Mouse (Mus musculus) inflammation-experienced regulatory T-cells, adult 6 months (primary cell): ENCODE data around the gene Sec24d. TPM values are rescaled to one million over a fixed set of nuclear protein-coding genes. Genes with fewer than 3 reads are reported as not detected.

Source experiments
- ATAC-seq: one replicate; pipeline ENCODE4 v1.8.0; 2017
- polyA plus RNA-seq, 3 experiments: library from polyadenylated mRNA; unstranded; fragments of 100-300 nt; shearing (Covaris generic); gene quantifications; one replicate each; pipeline ENCODE4 v1.2.1; 2017

Gene Sec24d
- polyA plus RNA-seq, 3 experiments from 2014 or later: 17.3 to 30.5 (median 21.5) TPM

DNA sequence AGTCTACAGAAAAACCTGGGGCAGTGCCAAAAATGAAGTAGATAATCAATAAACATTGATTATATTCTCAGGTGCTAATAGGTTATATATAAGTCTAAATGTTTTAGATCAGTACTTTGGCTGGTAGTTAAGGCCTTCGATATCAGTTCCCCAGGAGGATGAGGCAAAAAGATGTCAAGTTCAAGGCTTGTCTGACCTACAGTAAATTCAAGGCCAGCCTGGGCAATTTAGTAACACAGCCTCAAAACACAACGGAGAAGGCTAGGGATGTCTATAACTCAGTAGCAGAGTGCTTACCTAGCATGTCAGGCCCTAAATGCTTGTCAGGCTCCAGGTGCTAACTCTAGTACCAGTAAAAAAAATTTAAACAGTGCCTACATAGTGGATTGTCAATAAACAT, 34.3 kb downstream of the Sec24d start:
- ATAC-seq: no peak

GRCm38 (mm10) chr3:123305611-123306010, 38.4 kb downstream of the Sec24d start:
- ATAC-seq: no peak

DNA sequence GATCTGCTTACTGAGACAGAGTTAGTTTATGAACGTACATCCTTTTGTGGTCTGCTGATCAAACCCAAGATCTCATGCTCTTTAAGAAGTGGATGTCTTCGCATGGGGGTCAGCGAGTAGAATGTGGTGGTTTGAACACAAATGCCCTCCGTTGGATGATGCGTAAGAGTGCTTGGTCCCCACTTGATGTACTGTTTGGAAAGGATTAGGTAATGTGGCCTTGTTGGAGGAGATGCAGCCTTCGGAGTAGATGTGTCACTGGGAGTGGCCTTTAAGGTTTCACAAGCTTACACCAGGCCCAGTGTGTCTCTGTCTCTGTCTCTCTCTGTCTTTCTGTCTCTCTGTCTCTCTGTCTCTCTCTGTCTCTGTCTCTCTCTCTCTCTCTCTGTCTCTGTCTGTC, 40.2 kb downstream of the Sec24d start:
- no peak for ATAC-seq

- ATAC-seq: no peak
Observed at GRCm38 (mm10) chr3:123309141-123309540, 41.9 kb downstream of the Sec24d start.

DNA sequence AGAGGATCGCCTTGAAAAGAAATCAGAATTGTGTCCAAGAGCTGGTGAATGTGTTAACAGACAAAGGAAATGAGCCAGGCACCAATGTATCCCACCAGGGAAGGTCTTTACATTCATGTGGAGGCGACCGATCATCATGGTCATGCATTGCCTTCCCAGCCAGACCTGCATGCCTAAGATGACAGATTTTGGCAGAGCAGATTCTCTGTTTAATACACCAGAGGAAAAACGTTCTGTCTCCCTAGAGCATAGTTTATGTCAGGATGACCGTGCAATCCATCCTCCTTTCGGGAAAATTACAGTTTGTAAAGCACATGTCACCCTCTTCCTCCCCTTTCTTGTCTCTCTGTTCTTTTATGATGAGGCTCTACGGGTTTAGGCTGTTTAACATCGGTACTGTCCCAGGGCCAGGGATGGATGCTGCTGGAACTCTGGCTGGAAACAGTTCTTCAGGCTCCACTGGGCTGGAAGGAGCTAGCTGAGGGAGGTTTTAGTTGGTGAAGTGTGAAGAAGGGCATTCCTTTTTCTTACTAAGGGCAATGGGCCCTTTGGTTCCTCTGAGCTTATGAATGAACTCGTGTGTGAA, 45.3 kb downstream of the Sec24d start:
- ATAC-seq: no peak

DNA sequence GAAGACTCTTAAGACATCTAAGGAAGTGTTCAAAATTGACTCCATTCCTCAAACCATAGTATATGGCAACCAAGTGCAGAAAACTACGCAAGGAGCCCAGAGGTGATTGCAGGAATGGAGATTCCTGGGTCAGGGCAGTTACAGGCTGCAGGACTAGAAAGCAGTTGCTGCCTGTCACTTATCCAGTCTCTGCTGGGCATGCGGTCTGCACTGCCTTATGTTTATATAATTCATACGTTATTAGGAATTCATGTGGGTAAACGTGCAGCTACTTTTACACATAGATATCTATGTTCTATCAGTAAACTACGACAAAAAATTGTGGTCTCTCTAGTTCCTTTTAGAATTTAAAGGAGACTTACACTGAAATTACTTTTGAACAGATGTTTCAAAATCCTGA, 46.2 kb downstream of the Sec24d start:
- no peak for ATAC-seq

GRCm38 (mm10) chr3:123313920-123314614, 46.8 kb downstream of the Sec24d start:
- ATAC-seq: no peak

DNA sequence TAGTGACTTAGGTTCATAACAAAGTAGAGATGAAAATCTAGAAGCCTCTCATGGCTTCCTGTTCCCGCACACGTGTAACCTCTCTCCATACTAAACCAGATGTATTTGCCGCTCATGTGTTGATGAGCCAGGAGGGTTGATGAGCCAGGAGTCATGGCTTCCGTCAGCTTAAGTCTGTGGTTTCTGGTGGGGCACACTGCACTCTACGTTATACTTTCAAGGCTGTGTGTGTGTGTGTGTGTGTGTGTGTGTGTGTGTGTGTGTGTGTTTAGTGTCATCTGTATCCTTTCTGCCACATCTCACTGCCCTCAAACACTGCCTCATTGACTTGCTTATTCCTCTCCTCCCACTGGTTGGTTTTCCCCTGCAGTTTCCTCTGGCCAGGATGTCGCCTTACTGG, 48.8 kb downstream of the Sec24d start:
- ATAC-seq: peak; percentile 50

DNA sequence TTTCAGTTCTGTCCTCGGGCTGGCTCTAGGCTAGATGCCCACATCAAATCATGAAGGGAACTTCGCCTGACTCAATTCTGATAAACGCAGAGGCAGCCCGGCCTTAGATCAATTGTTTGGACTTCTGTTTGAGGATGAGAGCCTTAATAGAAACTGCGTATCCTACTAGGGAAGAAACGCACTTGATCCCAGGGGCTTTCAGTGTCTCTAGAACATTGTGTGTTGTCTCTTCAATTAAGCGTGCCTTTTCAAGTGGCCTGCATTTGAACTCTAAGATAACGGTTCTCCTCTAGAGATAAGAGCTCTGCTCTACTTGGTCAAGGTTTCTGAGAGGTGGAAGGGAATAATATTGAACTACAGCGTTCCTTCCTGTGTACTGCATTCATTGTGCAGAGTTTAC, 49.8 kb downstream of the Sec24d start:
- no peak for ATAC-seq

GRCm38 (mm10) chr3:123320341-123320740, 53.1 kb downstream of the Sec24d start:
- no peak for ATAC-seq

DNA sequence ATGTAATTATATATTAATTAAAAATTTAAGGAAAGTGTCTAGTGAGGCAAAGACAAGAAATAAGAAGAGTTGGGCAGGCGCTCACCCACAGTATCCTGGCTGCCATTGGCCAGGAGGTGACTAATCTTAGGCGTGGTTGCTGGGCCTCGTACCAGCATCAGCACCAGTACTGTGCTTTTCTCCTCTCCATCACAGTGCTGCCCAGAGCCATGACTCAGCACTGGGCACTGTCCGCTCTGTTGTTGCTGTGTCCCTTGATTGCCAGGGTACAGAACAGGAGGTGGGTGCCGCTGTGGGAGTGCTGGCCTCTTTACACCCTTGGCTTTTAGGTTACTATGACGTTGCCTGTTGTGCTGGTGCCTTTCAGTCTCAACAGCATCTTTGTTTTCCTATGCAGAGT, 54.4 kb downstream of the Sec24d start:
- ATAC-seq: no peak

DNA sequence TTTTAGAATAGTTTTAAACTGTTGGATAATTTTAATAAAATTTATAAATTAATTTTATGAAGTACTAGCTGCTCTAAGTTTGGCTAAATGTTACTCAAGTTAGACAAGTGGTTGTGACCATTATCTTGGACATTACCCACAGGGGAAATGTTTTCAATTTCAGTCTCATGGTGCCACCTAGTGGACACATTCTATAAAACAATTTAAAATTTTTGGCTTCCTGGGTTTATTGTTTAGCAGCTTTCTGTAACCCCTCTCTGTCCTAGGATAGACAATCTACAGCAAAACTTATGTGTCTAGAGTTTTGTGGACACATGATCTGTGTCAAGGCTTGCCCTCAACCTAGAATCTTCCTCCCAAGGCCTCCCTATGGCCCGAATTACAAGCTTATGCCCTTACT, 54.9 kb downstream of the Sec24d start:
- peak; percentile 46 for ATAC-seq

- no peak for ATAC-seq
Observed at GRCm38 (mm10) chr3:123324326-123324725, 57.1 kb downstream of the Sec24d start.

DNA sequence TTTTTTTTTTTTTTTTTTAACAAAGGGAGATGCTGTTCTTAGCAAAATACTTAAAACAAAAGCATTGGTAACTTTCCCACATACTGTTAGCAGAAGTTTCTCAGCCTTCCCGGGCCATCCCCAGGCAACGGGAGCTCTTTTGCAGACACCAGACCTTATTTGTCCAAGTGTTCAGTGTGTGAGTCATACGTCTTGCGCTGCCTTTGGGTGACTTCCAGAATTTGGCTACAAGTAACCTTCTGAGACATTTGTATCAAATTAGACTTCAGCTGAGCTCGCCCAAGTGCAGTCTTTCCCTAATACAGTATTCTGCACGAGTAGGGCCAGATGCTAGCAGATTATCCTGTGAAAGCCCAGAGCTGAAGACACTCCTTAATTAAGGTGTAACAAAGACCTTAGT, 62.0 kb downstream of the Sec24d start:
- no peak for ATAC-seq

DNA sequence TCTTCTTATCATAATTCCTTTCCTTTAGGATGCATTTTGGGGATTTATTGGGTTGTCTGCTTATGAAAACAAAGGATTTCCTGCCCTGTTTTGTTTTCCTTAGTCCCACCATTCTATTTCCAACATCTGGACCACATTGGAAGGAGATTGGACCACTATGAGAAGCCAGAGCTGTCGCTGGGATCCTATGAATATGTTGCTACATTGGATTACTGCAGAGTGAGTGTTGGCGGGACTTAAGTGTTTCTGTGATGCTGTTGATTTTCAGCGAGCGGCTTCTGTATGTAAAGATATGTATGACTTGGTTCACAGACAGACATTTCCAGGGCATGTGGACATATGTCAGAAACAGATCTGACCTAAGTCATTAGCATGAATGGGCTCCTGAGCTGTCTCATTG, 63.0 kb downstream of the Sec24d start:
- ATAC-seq: no peak

DNA sequence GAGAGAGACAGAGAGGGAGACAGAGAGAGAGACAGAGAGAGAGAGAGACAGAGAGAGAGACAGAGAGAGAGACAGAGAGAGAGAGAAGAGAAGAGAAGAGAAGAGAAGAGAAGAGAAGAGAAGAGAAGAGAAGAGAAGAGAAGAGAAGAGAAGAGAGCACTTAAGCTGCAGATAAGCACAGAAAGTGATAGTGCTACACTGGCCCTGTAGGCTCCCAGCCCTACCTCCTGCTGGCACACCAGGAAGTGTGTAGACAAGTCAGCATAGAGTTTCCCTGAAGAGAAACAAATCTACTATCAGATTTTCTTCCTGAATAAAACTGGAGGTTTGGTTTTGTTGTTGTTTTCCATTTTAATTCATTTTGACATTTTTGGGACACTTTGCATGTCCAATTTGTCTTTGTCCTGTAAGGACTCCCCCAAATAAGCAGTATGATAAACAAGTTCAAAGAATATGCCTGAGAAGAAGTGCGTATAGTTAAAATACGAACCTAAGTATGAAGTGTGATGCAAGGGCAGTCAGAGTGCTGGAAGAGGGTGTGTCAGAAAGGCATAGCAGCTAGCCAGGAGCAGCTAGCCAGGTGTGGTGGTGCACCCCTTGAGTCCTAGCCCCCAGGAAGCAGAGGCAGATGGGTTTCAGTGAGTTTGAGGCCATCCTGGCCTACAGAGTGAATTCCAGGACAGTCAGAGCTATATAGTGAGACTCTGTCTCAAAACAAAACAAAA, 65.2 kb downstream of the Sec24d start:
- no peak for ATAC-seq

- ATAC-seq: no peak
Observed at GRCm38 (mm10) chr3:123333055-123333424, 65.8 kb downstream of the Sec24d start.

- no peak for ATAC-seq
Observed at GRCm38 (mm10) chr3:123334947-123335346, 67.7 kb downstream of the Sec24d start.

DNA sequence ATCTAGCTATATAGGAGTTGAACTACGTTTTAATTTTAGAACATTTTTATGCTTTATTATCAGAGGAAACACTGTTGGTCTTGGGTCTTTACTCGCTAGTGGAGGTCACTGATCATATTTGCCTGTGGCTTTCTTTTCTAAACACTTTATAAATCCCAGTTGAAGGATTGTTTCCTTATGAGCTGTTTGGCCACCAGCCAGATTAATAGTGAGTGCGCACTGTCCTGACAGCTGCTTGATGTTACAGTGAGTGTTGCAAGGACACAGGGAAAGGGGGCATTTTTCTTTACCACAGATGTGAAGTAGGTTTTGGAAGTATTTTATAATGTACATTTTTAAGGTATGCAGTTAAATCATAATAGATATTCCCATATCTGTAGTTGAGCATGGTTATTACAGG, 68.2 kb downstream of the Sec24d start:
- ATAC-seq: no peak

DNA sequence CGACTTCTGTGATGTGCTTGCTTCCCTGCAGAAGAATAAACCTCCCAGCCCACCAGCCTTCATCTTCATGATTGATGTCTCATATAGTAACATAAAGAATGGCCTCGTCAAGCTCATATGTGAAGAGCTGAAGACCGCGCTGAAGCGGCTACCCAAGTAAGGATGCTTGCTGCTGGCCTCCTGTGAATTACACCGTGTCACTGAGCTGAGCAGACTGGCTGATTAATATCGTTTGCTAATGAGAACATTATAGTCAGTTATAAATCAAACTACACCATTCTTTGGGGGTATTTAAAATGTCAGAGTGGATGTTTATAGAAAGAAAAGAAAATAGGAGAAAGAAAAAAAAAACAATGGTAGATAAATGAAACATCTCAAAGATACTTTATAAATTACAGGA, 69.2 kb downstream of the Sec24d start:
- no peak for ATAC-seq

- no peak for ATAC-seq
Observed at GRCm38 (mm10) chr3:123336951-123337350, 69.7 kb downstream of the Sec24d start.

GRCm38 (mm10) chr3:123337853-123338252, 70.6 kb downstream of the Sec24d start:
- no peak for ATAC-seq

DNA sequence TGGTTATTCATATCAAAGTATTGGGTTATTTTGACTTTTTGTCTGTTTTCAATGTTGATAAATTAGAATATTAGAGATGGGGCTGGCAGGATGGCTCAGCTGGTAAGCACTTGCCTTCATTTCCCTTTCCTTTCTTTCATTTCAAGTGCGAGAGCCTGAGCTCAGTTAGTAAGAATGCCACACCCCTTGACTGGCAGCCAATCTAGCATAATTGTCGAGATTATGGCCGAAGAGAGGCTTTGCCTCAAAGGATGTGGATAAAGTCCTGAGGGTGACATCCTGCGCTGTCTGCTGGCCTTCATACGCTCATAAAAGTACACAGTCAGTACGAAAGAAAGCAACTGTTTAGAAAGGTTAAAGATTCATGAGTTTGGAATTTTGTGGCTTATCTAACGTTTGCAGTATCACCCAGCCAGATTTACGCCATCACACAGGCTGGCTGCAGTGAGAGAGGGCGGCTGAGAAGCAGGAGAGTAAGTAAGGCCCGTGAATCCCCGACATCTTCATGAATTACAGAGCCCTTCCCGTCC, 71.5 kb downstream of the Sec24d start:
- ATAC-seq: no peak

GRCm38 (mm10) chr3:123341049-123341448, 73.8 kb downstream of the Sec24d start:
- ATAC-seq: no peak
